Mouse (Mus musculus) brain, embryonic 14.5 days (tissue): ENCODE measurements at regions not wholly inside any gene's neighbourhood (a gene's known extent, or its start where the extent isn't known, plus 50 kb on each side); places are given as distances from the start of the nearest gene placed in this dataset.

ENCODE experiments used
- CTCF ChIP-seq: fragments of 200-500 bp; IDR thresholded peaks from 2 replicates; pipeline ENCODE4 v1.5.1; 2012; ENCODE audit warnings: inconsistent platforms, mild to moderate bottlenecking, moderate library complexity, borderline replicate concordance; ENCODE audit not compliant: insufficient read depth, insufficient read length; ENCODE audit errors: extremely low read depth
- POLR2A ChIP-seq: fragments of 200-500 bp; IDR thresholded peaks from 2 replicates; pipeline ENCODE4 v1.6.1; 2012; ENCODE audit warnings: mild to moderate bottlenecking, inconsistent platforms, borderline replicate concordance; ENCODE audit not compliant: poor library complexity, insufficient read depth, insufficient read length, severe bottlenecking; ENCODE audit errors: extremely low read depth

DNA sequence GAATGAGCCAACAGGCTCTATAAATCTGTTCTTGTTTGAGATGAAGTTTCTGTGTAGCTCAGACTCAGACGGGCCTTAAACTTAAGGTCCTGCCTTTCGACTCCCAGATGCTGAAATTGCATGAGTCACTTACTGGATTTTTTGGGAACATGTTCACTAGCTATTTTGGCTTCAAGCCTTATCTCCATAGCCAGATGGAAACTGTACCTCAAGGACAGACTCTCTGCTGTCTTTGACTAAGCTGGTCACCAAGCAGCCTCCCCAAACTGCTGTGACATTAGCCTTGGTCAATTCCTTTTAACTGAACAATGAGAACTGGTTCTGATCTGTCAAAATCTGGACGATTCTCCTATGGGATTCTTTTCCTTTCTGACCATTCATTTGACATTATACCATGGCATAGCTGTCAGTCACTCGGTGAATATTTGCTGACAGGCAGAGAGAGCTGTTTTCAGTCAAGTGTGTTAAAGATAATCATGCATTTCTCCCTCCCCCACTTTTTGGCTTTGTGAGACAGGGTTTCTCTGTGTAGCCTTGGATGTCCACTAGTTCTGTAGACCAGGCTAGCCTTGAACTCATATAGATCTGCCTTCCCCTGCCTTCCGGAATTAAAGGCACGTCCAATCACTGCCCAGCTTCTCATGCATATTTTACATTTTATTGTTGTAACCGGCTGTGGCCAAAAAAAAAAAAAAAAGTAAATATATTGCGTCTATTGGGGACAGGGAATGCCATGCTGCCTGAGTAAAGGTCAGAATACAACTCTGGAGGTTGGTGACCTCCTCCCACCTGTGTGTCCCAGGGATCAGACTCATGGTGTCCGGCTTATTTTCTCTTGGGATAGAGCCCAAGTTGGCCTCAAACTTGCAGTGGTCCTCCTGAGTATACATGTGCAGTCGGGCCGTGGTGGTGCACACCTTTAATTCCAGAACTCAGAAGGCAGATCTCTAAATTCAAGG, 57.9 kb upstream of the Hdhd5 start:
- TF ChIP-seq CTCF (no peak), POLR2A (no peak)
